Mouse (Mus musculus) brain, embryonic 14.5 days (tissue): ENCODE data around the gene Gm38392.

ENCODE experiments used
- CTCF ChIP-seq: fragments of 200-500 bp; IDR thresholded peaks from 2 replicates; pipeline ENCODE4 v1.5.1; 2012; ENCODE audit warnings: inconsistent platforms, mild to moderate bottlenecking, moderate library complexity, borderline replicate concordance; ENCODE audit not compliant: insufficient read depth, insufficient read length; ENCODE audit errors: extremely low read depth
- POLR2A ChIP-seq: fragments of 200-500 bp; IDR thresholded peaks from 2 replicates; pipeline ENCODE4 v1.6.1; 2012; ENCODE audit warnings: mild to moderate bottlenecking, inconsistent platforms, borderline replicate concordance; ENCODE audit not compliant: poor library complexity, insufficient read depth, insufficient read length, severe bottlenecking; ENCODE audit errors: extremely low read depth

DNA sequence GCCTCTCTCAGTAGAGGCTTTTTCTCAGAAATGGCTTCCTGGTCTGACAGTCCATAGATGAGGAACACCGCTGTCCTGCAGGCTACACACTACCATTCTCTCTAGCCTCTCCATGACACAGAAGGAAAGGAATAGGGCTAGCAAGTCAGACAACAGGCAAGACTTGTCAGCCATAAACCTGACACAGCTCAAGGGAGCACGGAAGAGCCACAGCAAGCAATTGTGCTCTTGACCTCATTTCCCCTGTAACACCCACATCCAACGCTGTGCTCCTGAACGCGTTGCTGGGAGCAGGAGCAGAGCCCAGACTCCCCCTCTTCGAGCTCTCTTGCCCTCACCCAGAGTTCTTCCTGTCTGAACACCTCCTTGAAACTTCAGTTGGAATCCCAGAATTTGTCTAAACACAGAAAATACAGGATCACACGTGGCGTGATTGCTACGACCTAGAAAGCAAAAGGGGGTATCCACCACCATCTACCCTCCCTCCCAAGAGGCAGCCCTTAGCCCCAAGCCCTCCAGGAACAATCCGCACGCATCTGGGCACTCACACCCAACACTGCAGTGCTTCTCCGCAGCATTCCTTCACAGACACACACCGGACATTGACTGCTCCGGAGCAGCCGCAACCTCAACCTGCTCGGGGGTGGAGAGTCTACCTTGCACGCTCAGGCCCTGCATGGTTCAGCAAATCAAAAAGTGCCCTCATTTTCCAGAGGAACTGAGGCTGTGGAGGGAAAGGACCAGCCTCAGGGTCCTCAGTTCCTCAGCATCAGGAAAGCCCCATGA lies 56.6 kb downstream of the Gm38392 start:
- no peak for TF ChIP-seq CTCF
- no peak for TF ChIP-seq POLR2A
